Mouse (Mus musculus) brown adipose tissue, adult 24 weeks (tissue): Measurements from ENCODE around the gene Atp2b2. TPM values are rescaled to one million over a fixed set of nuclear protein-coding genes. Genes with fewer than 3 reads are reported as not detected.

Source experiments
- H3K27ac ChIP-seq: fragments of 200-500 bp; replicated peaks from 2 replicates; pipeline ENCODE4 v1.5.1; 2012; ENCODE audit warnings: low read depth, mild to moderate bottlenecking, low read length
- H3K4me1 ChIP-seq: fragments of 200-500 bp; 2 replicates; pipeline ENCODE4 v1.6.1; 2012; ENCODE audit warnings: low read length, mixed read lengths; ENCODE audit not compliant: control insufficient read depth, insufficient read depth, insufficient read length
- H3K4me3 ChIP-seq: fragments of 200-500 bp; 2 replicates; pipeline ENCODE4 v1.5.1; 2012; ENCODE audit warnings: low read depth, mild to moderate bottlenecking, low read length, moderate library complexity; ENCODE audit not compliant: insufficient read depth
- polyA plus RNA-seq: library from polyadenylated mRNA; stranded (reverse); fragments of >200 nt; gene quantifications from 2 replicates; pipeline ENCODE4 v1.2.4, GENCODE M21; 2012; ENCODE audit not compliant: missing spikeins, insufficient read depth, insufficient read length

Gene Atp2b2
- polyA plus RNA-seq, 1 experiment: not detected

DNA sequence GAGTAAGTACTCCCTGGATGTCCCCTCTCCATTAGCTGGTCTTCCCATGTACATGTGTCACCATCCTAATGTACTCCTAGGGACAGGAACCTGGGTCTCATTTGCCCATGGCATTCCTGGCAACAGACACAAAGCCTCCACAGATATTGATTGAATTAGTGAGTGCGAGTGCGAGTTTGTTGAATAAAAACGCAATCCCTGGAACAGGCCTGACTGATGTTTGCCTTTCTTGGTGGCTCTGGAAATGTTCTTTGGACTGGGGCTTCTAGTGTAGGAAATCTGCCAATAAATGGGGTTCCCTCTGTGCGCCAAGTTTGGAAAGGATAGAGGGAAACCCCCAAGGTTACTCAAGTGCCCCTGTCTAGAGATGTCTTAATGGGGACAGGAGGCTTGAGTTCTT lies 146.4 kb downstream of the Atp2b2 start:
- no peaks in the 10 kb centered on the region for H3K4me1 ChIP-seq
- H3K27ac ChIP-seq: no peak overlapping the region
- H3K4me3 ChIP-seq: no peak overlapping the region

DNA sequence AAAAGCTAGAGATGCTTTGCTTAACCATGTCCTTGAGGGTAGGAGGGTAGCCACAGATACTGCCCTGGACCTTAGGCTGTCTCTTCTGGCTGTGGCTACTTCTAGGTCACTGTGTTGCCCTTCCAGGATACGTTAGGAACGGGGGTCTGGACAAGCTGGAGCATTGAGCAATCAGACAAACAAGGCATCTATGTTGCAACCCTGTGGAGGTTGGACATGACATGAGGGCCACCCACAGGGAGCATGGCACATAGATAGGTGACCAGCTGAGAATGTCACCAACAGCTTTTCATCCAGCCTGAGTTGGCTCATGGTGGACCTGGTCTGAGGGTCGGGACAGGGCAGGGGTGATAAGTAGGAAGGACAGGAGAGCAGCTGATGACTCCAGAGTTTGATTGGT lies 148.4 kb downstream of the Atp2b2 start:
- H3K4me3 ChIP-seq: no peak overlapping the region
- H3K4me1 ChIP-seq: no peaks in the 10 kb centered on the region
- H3K27ac ChIP-seq: no peak overlapping the region

- H3K4me1 ChIP-seq: no peaks in the 10 kb centered on the region
- H3K4me3 ChIP-seq: no peak overlapping the region
- no peak overlapping the region for H3K27ac ChIP-seq
These were observed 150.2 kb downstream of the Atp2b2 start for GRCm38 (mm10) chr6:113892091-113892674.

DNA sequence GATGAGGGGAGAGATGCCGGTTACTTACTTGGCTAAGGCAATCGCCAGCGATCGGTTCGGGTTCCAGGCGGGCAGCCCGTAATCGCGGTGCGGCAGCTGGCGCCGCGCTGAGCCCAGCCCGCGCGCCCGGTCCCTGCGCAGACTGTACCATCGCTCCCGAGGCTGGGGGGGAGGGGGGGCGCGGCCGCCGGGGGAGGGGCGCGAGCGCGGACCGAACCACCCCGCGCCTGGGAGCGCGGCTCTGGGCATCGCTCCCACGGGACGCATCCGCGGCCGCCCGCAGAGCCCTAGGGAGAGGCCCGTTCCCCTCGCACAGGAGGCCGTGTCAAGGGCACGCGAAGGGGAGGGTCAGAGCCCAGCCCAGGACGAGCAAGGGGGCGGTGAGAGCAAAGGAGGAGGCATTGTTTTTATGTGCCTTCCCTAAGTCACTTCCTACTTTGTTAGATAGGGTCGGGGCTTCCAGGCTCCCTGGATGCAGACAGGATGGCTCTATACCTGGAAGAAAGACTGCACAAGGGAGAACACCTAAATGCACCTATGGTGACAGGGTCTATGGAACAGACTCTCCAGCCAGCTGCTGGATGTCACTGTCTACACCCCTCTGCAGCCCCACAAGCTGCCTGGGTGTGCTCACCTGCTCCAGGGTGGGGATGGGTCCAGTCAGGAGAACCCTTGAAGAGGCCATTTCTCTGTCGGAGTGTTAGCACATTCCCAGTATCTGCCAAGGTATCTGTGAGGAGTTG lies 151.0 kb downstream of the Atp2b2 start:
- no peaks in the 10 kb centered on the region for H3K4me1 ChIP-seq
- no peak overlapping the region for H3K27ac ChIP-seq
- no peak overlapping the region for H3K4me3 ChIP-seq

GRCm38 (mm10) chr6:113890858-113891213 lies 151.6 kb downstream of the Atp2b2 start:
- Histone ChIP-seq H3K27ac (no peak overlapping the region), H3K4me3 (no peak overlapping the region), H3K4me1 (no peaks in the 10 kb centered on the region)

DNA sequence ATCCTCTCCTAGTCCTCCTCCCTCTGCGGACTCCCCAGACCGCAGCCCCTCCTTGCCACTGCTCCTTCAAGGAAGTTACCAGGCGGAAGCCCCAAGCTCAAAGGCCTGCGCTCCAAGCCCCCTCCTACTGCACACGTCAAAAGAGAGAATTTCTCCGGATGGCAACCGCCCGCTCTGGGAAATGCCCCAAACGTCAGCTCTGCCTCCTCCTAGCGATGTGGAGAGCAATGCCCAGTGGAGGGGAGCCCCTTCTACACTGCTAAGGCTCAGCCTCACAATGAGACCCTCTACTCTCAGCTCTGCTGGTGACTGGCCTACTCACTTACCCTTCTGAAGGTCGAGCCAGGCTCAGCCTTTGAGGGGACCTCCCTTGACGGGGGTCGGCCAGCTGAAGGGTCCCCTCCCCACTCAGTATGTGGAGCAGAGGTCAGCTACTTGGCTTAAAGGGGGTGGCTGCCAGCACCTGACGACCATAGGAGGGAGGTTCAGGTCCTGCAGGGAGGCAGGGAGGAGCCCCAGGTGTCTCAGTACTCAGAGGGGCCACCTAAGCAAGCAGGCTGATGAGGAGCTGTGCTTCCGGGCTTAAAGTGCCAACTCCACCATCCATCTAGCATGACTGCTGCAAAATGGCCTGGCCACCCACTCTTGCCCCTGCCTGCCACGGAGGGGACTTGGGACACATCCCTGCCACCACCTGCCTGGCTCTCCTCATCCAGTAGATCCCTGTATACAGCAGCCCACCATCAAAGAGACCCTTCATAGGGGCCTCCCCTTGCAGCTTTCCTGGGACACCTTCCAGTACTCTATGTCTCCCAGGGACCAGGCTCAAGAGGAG lies 152.2 kb downstream of the Atp2b2 start:
- Histone ChIP-seq H3K27ac (no peak overlapping the region), H3K4me3 (no peak overlapping the region), H3K4me1 (no peaks in the 10 kb centered on the region)

- no peaks in the 10 kb centered on the region for H3K4me1 ChIP-seq
- no peak overlapping the region for H3K27ac ChIP-seq
- no peak overlapping the region for H3K4me3 ChIP-seq
These were observed 153.2 kb downstream of the Atp2b2 start for GRCm38 (mm10) chr6:113889180-113889579.

DNA sequence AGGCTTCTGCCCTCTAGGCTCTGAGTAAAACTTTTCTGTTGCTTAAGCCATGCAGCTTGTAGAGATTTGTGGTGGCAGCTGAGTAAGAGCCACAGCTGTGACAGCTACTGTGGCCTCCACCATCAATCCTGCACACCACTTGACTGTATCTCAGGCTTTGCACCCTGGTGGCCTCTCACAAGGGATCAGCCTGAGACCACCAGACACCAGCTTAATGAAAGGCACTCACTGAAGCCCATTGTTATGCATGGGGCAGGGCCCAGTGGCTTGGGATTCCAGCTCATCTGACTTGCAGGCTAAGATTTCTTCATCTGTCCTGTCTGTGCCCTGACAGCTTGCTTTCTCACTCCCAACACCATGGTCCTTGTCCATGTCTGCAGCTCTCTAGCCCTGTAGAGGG lies 155.5 kb downstream of the Atp2b2 start:
- Histone ChIP-seq H3K4me3 (no peak overlapping the region), H3K27ac (no peak overlapping the region), H3K4me1 (no peaks in the 10 kb centered on the region)

DNA sequence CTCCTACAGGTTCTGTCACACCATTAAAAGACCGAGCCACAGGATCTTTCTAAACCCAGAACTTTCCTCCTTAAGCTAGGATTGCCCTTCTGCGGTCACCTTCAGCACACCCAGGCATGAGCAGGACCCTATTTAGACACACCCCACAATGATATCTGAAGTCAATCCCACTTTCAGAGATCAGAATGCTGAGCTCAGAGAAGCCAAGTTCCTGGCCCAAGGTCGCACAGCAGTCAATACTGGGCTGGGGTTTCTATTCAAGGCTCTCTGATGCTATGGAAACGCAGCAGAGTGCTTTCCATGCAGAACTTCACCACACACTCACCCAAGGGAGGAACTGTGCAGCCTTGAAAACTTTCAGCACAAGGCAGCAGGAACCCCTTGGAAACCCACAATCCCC lies 157.6 kb downstream of the Atp2b2 start:
- Histone ChIP-seq H3K4me3 (no peak overlapping the region), H3K27ac (no peak overlapping the region), H3K4me1 (no peaks in the 10 kb centered on the region)

- no peak overlapping the region for H3K27ac ChIP-seq
- H3K4me3 ChIP-seq: no peak overlapping the region
- no peaks in the 10 kb centered on the region for H3K4me1 ChIP-seq
These were observed 159.2 kb downstream of the Atp2b2 start for GRCm38 (mm10) chr6:113883225-113883624.

DNA sequence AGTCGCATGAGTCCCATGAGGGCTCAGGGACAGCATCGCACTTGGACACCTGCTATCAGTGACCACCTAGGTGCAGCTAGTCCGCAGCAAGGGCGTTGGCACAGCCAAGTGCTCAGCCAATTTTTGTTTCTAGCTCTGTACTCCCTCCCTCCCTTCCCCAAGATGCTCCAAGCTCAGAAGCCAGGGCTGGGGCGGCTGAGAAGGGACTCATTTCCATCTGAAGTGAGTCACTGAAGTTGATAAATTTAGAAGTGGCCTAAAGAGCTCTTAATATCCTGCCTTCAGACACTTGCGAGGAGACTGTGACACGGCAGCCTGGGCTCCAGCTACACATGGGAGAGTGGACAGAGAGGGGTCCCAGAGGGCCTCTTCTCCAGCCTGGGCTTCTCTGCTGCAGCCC lies 160.0 kb downstream of the Atp2b2 start:
- no peak overlapping the region for H3K4me3 ChIP-seq
- H3K27ac ChIP-seq: no peak overlapping the region
- no peaks in the 10 kb centered on the region for H3K4me1 ChIP-seq

GRCm38 (mm10) chr6:113881561-113882243 lies 160.7 kb downstream of the Atp2b2 start:
- Histone ChIP-seq H3K27ac (no peak overlapping the region), H3K4me1 (no peaks in the 10 kb centered on the region), H3K4me3 (no peak overlapping the region)

DNA sequence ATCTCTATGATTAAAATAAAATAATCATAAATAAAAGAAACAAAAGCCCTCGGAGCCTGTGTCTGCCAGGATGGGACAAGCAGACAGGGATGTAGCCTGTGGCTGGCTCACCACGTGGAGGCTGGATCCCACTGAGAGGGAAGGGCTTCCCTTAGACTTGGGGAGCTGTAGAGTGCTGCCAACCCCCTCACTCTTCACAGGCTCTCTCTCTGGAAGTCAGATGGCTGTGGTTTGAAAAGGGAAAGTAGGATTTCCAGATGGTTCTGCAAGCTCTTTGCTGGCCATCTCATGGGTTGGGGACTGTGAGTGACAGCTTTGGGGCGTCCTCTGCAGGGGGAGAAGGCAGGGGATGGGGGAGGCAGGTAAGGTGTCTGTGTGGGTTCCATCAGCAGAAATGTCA lies 163.0 kb downstream of the Atp2b2 start:
- no peak overlapping the region for H3K4me3 ChIP-seq
- no peak overlapping the region for H3K27ac ChIP-seq
- H3K4me1 ChIP-seq: no peaks in the 10 kb centered on the region

DNA sequence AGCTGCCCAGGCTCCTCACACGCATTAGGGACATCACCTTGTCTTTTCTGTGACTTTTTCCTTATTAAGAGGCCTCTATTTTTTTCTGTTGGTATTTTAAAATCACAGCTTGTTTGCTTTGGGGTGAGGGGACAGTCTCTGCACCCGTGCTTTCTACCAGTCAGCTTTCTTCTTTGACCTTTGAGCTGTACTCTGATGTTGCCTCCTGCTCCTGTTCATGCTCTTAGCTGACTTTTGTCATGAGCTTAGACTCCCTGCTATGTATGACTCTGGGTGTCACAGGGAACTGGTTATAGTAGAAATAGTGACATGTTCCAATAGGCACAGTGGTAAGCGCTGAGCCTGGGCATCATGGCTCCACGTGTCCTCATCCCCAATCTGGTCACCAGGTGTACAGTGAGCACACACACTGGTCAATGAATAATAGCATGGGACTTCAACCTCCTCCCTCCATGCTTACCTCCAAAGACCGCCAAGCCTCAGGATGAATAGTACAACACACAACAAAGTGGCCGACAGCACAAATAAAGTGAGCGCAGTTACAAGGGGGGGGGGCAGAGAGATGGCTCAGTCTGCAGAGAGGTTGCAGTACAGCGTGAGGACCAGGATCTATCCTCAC lies 163.8 kb downstream of the Atp2b2 start:
- Histone ChIP-seq H3K27ac (no peak overlapping the region), H3K4me3 (no peak overlapping the region), H3K4me1 (no peaks in the 10 kb centered on the region)

GRCm38 (mm10) chr6:113876585-113876984 lies 165.8 kb downstream of the Atp2b2 start:
- no peak overlapping the region for H3K27ac ChIP-seq
- no peaks in the 10 kb centered on the region for H3K4me1 ChIP-seq
- H3K4me3 ChIP-seq: no peak overlapping the region
